Mouse (Mus musculus): ENCODE measurements around the gene Etv6. TPM values are rescaled to one million over a fixed set of nuclear protein-coding genes. Genes with fewer than 3 reads are reported as not detected.

Etv6 gene
- polyA plus RNA-seq, 1 experiment from 2014 or later, result 3.4 TPM

DNA sequence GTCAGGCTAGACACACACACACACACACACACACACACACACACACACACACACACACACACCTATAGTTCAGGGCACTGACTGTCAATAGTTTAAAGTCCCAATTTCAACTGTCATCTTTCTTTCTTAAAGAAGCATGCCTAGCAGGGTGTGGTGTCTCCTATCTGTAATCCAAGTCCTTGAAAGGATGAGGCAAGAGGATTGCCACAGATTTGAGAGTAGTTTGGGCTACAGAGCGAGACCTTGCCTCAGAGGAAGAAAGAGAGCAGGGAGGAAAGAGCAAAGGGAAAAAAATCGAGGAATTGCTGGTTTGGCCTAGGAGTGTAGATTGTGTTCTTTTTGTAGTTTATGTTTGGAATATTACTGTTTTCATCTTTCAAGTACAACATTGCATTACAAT, 9.2 kb upstream of the Etv6 start:
- Histone ChIP-seq H3K4me3 (ENCODE audit: low read length) (no peak overlapping the region), H3K4me1 (ENCODE audit: control insufficient read depth, insufficient read depth, low read depth, low read length) (no peaks in the 10 kb centered on the region), H3K27ac (ENCODE audit: low read depth, low read length) (no peak overlapping the region), H3K27me3 (replicated peaks; ENCODE audit: control insufficient read depth, insufficient read depth, low read length) (no peaks in the 10 kb centered on the region), H3K36me3 (ENCODE audit: control insufficient read depth, insufficient read depth, low read length) (no peaks in the 10 kb centered on the region), H3K9ac (ENCODE audit: low read depth, low read length) (no peak overlapping the region), H3K4me2 (ENCODE audit: low read length) (no peak overlapping the region), H3K9me3 (ENCODE audit: control insufficient read depth, low read length) (peaks cover 4% of the 10 kb centered on the region)
- 85% methylated on average over 2 of the region's 2 CpGs for WGBS
- ATAC-seq, result no peak

DNA sequence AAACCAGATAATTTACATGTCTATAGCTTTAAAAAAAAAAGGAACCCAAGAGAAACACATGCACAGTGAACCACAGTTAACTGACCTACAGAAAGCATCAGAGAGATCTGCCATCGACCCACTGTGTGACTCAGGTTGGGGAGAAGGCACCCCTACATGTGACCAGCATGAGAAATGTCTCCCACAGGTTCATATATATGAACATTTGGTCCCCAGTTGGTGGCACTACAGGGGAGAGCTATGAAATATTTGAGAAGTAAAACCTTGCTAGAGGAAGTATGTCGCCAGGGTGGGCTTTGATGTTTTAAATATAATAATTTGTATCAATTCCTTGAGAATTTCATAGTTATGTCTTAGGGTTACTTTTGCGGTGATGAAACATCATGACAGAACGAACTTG, 8.5 kb upstream of the Etv6 start:
- Histone ChIP-seq H3K4me3 (ENCODE audit: low read length) (no peak overlapping the region), H3K9me3 (ENCODE audit: control insufficient read depth, low read length) (peaks cover 4% of the 10 kb centered on the region), H3K9ac (ENCODE audit: low read depth, low read length) (no peak overlapping the region), H3K4me2 (ENCODE audit: low read length) (no peak overlapping the region), H3K27ac (ENCODE audit: low read depth, low read length) (no peak overlapping the region), H3K36me3 (ENCODE audit: control insufficient read depth, insufficient read depth, low read length) (no peaks in the 10 kb centered on the region), H3K4me1 (ENCODE audit: control insufficient read depth, insufficient read depth, low read depth, low read length) (no peaks in the 10 kb centered on the region), H3K27me3 (replicated peaks; ENCODE audit: control insufficient read depth, insufficient read depth, low read length) (no peaks in the 10 kb centered on the region)
- 91% methylated on average over 4 of the region's 4 CpGs for WGBS
- no peak for ATAC-seq

DNA sequence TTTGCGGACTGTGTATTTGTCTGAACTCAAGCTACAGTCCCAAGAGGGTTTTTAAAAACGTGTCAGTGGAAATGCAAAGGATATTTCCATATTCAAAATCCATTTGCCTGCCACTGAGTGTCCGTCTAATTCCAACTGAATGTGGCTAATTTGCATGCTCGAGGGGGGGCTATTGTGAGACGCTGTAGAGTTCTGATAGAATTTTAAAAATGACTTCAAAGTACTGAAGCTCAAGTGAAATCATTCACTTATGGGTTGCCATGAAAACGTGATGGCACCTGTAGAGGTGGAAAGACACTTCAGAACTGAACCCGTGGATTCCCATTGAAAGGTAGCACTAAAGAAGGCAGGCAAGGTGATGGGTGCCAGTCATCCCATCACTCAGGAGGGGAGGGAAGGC, 3.0 kb upstream of the Etv6 start:
- H3K4me3 ChIP-seq (ENCODE audit: low read length), result no peak overlapping the region
- H3K9me3 ChIP-seq (ENCODE audit: control insufficient read depth, low read length), result peaks cover 4% of the 10 kb centered on the region
- no peak overlapping the region for H3K4me2 ChIP-seq (ENCODE audit: low read length)
- H3K27me3 ChIP-seq (replicated peaks; ENCODE audit: control insufficient read depth, insufficient read depth, low read length), result no peaks in the 10 kb centered on the region
- 15% methylated on average over 7 of the region's 7 CpGs for WGBS
- no peak overlapping the region for H3K9ac ChIP-seq (ENCODE audit: low read depth, low read length)
- ATAC-seq, result no peak
- H3K36me3 ChIP-seq (ENCODE audit: control insufficient read depth, insufficient read depth, low read length), result no peaks in the 10 kb centered on the region
- no peak overlapping the region for H3K27ac ChIP-seq (ENCODE audit: low read depth, low read length)
- peaks cover 11% of the 10 kb centered on the region for H3K4me1 ChIP-seq (ENCODE audit: control insufficient read depth, insufficient read depth, low read depth, low read length)

DNA sequence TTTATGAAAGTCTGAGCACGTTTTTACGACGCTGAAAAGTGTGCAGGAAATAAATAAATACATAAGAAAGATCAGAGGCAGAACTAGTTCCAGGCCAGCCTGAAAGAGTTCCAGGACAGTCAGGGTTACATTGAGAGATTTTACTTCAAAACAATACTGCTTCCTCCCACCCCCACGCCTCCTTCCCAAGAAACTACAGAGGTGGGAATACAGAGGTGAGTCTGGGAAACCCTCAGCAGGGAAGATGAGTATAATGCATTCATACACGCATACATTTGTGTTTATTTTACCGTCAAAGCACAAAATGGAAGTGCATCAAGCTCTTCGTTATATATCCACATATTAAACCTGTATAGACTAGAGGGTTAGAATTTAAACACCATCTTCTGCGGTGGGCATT, 1.1 kb upstream of the Etv6 start:
- H3K27me3 ChIP-seq (replicated peaks; ENCODE audit: control insufficient read depth, insufficient read depth, low read length), result no peaks in the 10 kb centered on the region
- H3K9me3 ChIP-seq (ENCODE audit: control insufficient read depth, low read length), result no peaks in the 10 kb centered on the region
- WGBS, result 1% methylated on average over 8 of the region's 8 CpGs
- peak overlapping the region; percentile 94 for H3K4me3 ChIP-seq (ENCODE audit: low read length)
- no peaks in the 10 kb centered on the region for H3K36me3 ChIP-seq (ENCODE audit: control insufficient read depth, insufficient read depth, low read length)
- peak overlapping the region; percentile 100 for H3K27ac ChIP-seq (ENCODE audit: low read depth, low read length)
- peak; percentile 13 for ATAC-seq
- peak overlapping the region; percentile 76 for H3K4me2 ChIP-seq (ENCODE audit: low read length)
- peak overlapping the region; percentile 99 for H3K9ac ChIP-seq (ENCODE audit: low read depth, low read length)
- H3K4me1 ChIP-seq (ENCODE audit: control insufficient read depth, insufficient read depth, low read depth, low read length), result peaks cover 23% of the 10 kb centered on the region

DNA sequence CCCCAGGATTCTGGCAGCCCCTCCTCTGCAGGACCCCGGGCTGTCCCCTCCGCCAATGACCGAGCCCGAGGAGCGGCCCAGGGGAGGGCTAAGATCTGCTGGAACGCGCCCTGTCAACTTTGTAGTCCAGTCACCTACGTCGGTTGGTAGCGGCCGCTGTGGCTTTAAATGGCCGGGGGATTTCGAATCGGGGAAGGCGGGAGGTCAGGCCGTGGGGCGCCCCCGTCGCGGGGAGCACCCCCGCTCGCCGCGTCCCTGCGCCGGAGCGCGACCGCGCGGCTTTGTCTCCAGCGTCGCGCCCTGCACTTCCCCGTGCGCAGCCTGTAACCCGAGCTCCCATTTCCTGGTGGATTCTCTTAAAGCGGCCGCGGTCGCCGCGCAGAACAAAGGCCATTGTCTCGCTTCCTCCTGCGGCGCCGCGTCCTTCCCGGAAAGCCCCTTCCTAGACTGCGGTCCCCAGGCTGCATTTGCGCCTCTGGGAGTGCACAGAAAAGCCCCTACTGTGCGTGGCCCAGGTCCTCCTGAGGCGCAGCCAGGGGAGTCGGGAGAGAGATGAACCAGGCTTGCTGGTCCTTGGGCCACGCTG, 503 bp upstream of the Etv6 start:
- H3K36me3 ChIP-seq (ENCODE audit: control insufficient read depth, insufficient read depth, low read length), result no peaks in the 10 kb centered on the region
- peak overlapping the region; percentile 76 for H3K4me2 ChIP-seq (ENCODE audit: low read length)
- H3K27ac ChIP-seq (ENCODE audit: low read depth, low read length), result peak overlapping the region; percentile 100
- peak overlapping the region; percentile 99 for H3K9ac ChIP-seq (ENCODE audit: low read depth, low read length)
- H3K4me1 ChIP-seq (ENCODE audit: control insufficient read depth, insufficient read depth, low read depth, low read length), result peaks cover 23% of the 10 kb centered on the region
- WGBS, result under 1% methylated on average over 47 of the region's 55 CpGs
- no peaks in the 10 kb centered on the region for H3K27me3 ChIP-seq (replicated peaks; ENCODE audit: control insufficient read depth, insufficient read depth, low read length)
- H3K9me3 ChIP-seq (ENCODE audit: control insufficient read depth, low read length), result no peaks in the 10 kb centered on the region
- ATAC-seq, result peak; percentile 95
- peak overlapping the region; percentile 94 for H3K4me3 ChIP-seq (ENCODE audit: low read length)

DNA sequence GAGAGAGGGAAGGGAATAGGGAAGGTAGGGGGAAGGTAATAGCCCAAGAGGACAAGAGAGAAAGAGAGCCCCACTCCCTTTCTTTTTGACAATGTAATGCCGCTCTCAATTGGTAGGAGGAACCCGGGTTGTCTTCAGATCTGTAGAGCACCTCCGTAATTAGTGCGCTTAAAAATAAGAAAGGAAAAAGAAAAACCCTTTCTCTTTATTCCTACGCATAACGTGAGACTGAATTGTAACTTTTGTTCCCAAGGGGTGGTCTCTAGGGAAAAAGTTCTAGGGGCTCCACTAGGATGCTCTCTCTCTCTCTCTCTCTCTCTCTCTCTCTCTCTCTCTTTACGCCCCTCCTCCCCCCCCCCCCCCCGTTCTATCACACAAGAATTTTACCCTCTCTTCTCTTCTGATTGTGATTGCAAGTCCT, 1.0 kb downstream of the Etv6 start:
- peak overlapping the region; percentile 76 for H3K4me2 ChIP-seq (ENCODE audit: low read length)
- H3K27ac ChIP-seq (ENCODE audit: low read depth, low read length), result peak overlapping the region; percentile 100; the same call in 1 of the 2 replicates
- H3K4me3 ChIP-seq (ENCODE audit: low read length), result peak overlapping the region; percentile 94
- H3K9me3 ChIP-seq (ENCODE audit: control insufficient read depth, low read length), result no peaks in the 10 kb centered on the region
- no peaks in the 10 kb centered on the region for H3K36me3 ChIP-seq (ENCODE audit: control insufficient read depth, insufficient read depth, low read length)
- ATAC-seq, result no peak
- H3K27me3 ChIP-seq (replicated peaks; ENCODE audit: control insufficient read depth, insufficient read depth, low read length), result no peaks in the 10 kb centered on the region
- H3K9ac ChIP-seq (ENCODE audit: low read depth, low read length), result peak overlapping the region; percentile 99
- peaks cover 23% of the 10 kb centered on the region for H3K4me1 ChIP-seq (ENCODE audit: control insufficient read depth, insufficient read depth, low read depth, low read length)
- 0% methylated on average over 7 of the region's 8 CpGs for WGBS

DNA sequence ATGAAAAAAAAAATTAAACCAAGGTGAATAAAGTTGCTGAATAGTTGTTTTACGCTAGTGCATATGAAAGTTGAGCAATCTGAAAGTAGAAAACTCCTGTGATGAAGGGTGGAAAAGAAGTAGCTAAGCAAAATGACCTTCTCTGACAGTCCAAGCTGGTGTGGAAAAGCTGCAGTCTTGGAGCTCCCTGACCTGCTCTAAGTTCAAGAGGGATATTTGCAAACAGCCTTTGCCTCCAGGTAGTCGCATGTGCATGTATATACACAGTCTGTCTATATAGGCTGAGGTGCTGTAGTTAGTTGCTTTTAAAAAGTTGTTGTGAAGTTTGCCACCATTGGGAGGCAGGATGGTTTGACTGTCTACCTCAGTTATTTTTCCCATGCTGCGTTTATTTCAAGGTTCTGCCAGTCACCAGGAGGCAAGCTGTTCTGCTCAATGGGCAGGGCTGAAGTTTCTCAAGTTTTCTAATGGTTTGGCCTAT, 1.5 kb downstream of the Etv6 start:
- no peak overlapping the region for H3K27ac ChIP-seq (ENCODE audit: low read depth, low read length)
- H3K9me3 ChIP-seq (ENCODE audit: control insufficient read depth, low read length), result no peaks in the 10 kb centered on the region
- no peak for ATAC-seq
- H3K36me3 ChIP-seq (ENCODE audit: control insufficient read depth, insufficient read depth, low read length), result no peaks in the 10 kb centered on the region
- H3K4me1 ChIP-seq (ENCODE audit: control insufficient read depth, insufficient read depth, low read depth, low read length), result peaks cover 24% of the 10 kb centered on the region
- no peaks in the 10 kb centered on the region for H3K27me3 ChIP-seq (replicated peaks; ENCODE audit: control insufficient read depth, insufficient read depth, low read length)
- H3K4me2 ChIP-seq (ENCODE audit: low read length), result peak overlapping the region; percentile 76
- H3K9ac ChIP-seq (ENCODE audit: low read depth, low read length), result no peak overlapping the region
- H3K4me3 ChIP-seq (ENCODE audit: low read length), result peak overlapping the region; percentile 94
- WGBS, result 19% methylated on average over 3 of the region's 3 CpGs

DNA sequence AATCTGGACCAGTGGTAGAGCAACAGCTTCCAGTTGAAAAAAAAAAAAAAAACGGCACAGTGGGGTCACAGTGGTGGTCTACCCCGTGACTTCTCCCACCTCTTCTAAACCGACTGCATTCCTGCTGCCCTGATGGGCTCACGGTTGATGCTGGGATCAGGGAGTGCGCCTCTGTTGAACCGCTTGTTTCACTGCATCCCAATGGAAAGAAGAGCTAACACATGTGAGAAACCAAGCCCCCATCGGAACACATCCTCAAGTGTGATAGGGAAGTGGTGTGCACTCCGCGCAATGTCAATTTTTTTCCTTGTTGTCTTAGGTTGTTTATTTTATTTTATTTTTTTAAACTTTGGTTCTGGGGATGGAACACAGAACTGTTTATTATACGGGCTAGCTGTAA, 2.5 kb downstream of the Etv6 start:
- H3K4me2 ChIP-seq (ENCODE audit: low read length), result peak overlapping the region; percentile 76
- no peaks in the 10 kb centered on the region for H3K9me3 ChIP-seq (ENCODE audit: control insufficient read depth, low read length)
- no peak for ATAC-seq
- H3K36me3 ChIP-seq (ENCODE audit: control insufficient read depth, insufficient read depth, low read length), result no peaks in the 10 kb centered on the region
- H3K9ac ChIP-seq (ENCODE audit: low read depth, low read length), result no peak overlapping the region
- peaks cover 25% of the 10 kb centered on the region for H3K4me1 ChIP-seq (ENCODE audit: control insufficient read depth, insufficient read depth, low read depth, low read length)
- H3K27ac ChIP-seq (ENCODE audit: low read depth, low read length), result no peak overlapping the region
- no peaks in the 10 kb centered on the region for H3K27me3 ChIP-seq (replicated peaks; ENCODE audit: control insufficient read depth, insufficient read depth, low read length)
- 27% methylated on average over 10 of the region's 10 CpGs for WGBS
- H3K4me3 ChIP-seq (ENCODE audit: low read length), result peak overlapping the region; percentile 17; the same call in 1 of the 2 replicates

DNA sequence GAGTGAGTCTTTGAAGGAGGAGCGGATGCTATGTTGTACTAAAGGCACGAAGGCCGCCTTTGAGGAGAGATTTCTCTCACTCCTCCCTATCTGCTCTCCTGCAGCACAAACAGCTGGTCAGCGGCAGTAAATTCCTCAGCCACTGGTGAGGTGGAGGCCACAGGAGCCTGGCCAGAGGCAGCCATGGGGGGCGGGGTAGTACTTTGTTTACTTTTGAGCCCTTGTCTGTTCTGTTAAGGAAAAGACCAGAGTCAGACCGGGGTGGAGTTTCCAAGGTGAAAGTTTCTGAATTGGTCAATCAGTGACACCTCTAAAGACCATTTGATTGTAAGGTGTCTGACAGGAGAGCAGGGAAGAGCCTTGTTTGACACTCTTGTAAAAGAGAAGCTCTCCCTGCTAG, 3.4 kb downstream of the Etv6 start:
- Histone ChIP-seq H3K9ac (ENCODE audit: low read depth, low read length) (no peak overlapping the region), H3K27me3 (replicated peaks; ENCODE audit: control insufficient read depth, insufficient read depth, low read length) (no peaks in the 10 kb centered on the region), H3K36me3 (ENCODE audit: control insufficient read depth, insufficient read depth, low read length) (no peaks in the 10 kb centered on the region), H3K9me3 (ENCODE audit: control insufficient read depth, low read length) (no peaks in the 10 kb centered on the region), H3K27ac (ENCODE audit: low read depth, low read length) (no peak overlapping the region), H3K4me2 (ENCODE audit: low read length) (no peak overlapping the region), H3K4me1 (ENCODE audit: control insufficient read depth, insufficient read depth, low read depth, low read length) (peaks cover 23% of the 10 kb centered on the region), H3K4me3 (ENCODE audit: low read length) (no peak overlapping the region)
- ATAC-seq, result no peak
- 36% methylated on average over 6 of the region's 6 CpGs for WGBS
